Mouse (Mus musculus) neural tube, embryonic 12.5 days (tissue): ENCODE measurements at regions not wholly inside any gene's neighbourhood (a gene's known extent, or its start where the extent isn't known, plus 50 kb on each side); places are given as distances from the start of the nearest gene placed in this dataset.

ENCODE experiments used
- ATAC-seq: fragments of 200-750 bp; cut with Nextera tagmentation; 2 replicates; pipeline ENCODE4 v1.8.0; 2017; ENCODE audit warnings: low read depth, mild to moderate bottlenecking, moderate TSS enrichment, moderate library complexity; ENCODE audit not compliant: low FRiP score
- H3K27ac ChIP-seq: fragments of 300-500 bp; sonication (generic); 2 replicates; pipeline ENCODE4 v1.5.1; 2016
- H3K27me3 ChIP-seq: fragments of 300-500 bp; sonication (generic); replicated peaks from 2 replicates; pipeline ENCODE4 v1.6.1; 2016; ENCODE audit warnings: mild to moderate bottlenecking
- H3K36me3 ChIP-seq: fragments of 300-500 bp; sonication (generic); 2 replicates; pipeline ENCODE4 v1.6.1; 2016; ENCODE audit warnings: mild to moderate bottlenecking
- H3K4me1 ChIP-seq: fragments of 300-500 bp; sonication (generic); 2 replicates; pipeline ENCODE4 v1.6.1; 2016
- H3K4me2 ChIP-seq: fragments of 300-500 bp; sonication (generic); replicated peaks from 2 replicates; pipeline ENCODE4 v1.6.1; 2016; ENCODE audit warnings: mild to moderate bottlenecking
- H3K4me3 ChIP-seq: fragments of 300-500 bp; sonication (generic); 2 replicates; pipeline ENCODE4 v1.5.1; 2016
- H3K9ac ChIP-seq: fragments of 300-500 bp; sonication (generic); 2 replicates; pipeline ENCODE4 v1.6.1; 2016; ENCODE audit warnings: mild to moderate bottlenecking
- H3K9me3 ChIP-seq: fragments of 300-500 bp; sonication (generic); 2 replicates; pipeline ENCODE4 v1.6.1; 2016; ENCODE audit warnings: mild to moderate bottlenecking
- WGBS: fragments of 180-500 bp; shearing (Covaris S2); methylation state at CpG from one replicate; pipeline ENCODE4 v1.1.7; 2016; 5-methylcytosine and 5-hydroxymethylcytosine counted together

GRCm38 (mm10) chr17:4668511-4668910 is 325.6 kb upstream of the Arid1b start:
- Histone ChIP-seq H3K4me2 (no peak overlapping the region), H3K27me3 (no peaks in the 10 kb centered on the region), H3K9me3 (no peaks in the 10 kb centered on the region), H3K9ac (no peak overlapping the region), H3K4me3 (no peak overlapping the region), H3K27ac (no peak overlapping the region), H3K4me1 (no peaks in the 10 kb centered on the region), H3K36me3 (no peaks in the 10 kb centered on the region)
- ATAC-seq: no peak
- 81% methylated on average over 3 of the region's 3 CpGs for WGBS

GRCm38 (mm10) chr17:4673271-4673670 is 320.9 kb upstream of the Arid1b start:
- Histone ChIP-seq H3K27ac (no peak overlapping the region), H3K4me1 (no peaks in the 10 kb centered on the region), H3K4me3 (no peak overlapping the region), H3K27me3 (no peaks in the 10 kb centered on the region), H3K36me3 (no peaks in the 10 kb centered on the region), H3K9me3 (no peaks in the 10 kb centered on the region), H3K9ac (no peak overlapping the region), H3K4me2 (no peak overlapping the region)
- 72% methylated on average over 2 of the region's 2 CpGs for WGBS
- no peak for ATAC-seq

GRCm38 (mm10) chr17:4706421-4706820 is 287.7 kb upstream of the Arid1b start:
- WGBS: 88% methylated on average over 1 of the region's 1 CpGs
- Histone ChIP-seq H3K4me1 (no peaks in the 10 kb centered on the region), H3K9me3 (no peaks in the 10 kb centered on the region), H3K9ac (no peak overlapping the region), H3K27ac (no peak overlapping the region), H3K36me3 (no peaks in the 10 kb centered on the region), H3K4me3 (no peak overlapping the region), H3K27me3 (no peaks in the 10 kb centered on the region), H3K4me2 (no peak overlapping the region)
- ATAC-seq: no peak

GRCm38 (mm10) chr17:4721061-4721460 is 273.1 kb upstream of the Arid1b start:
- Histone ChIP-seq H3K27ac (no peak overlapping the region), H3K27me3 (no peaks in the 10 kb centered on the region), H3K4me2 (no peak overlapping the region), H3K9me3 (no peaks in the 10 kb centered on the region), H3K9ac (no peak overlapping the region), H3K4me1 (0 out of 2 replicates have a peak, but pooled peaks cover under 1% of the 10 kb centered on the region), H3K36me3 (no peaks in the 10 kb centered on the region), H3K4me3 (no peak overlapping the region)
- WGBS: 91% methylated on average over 4 of the region's 4 CpGs
- ATAC-seq: no peak

GRCm38 (mm10) chr17:4724031-4724430 is 270.1 kb upstream of the Arid1b start:
- WGBS: 73% methylated on average over 3 of the region's 3 CpGs
- no peak for ATAC-seq

GRCm38 (mm10) chr17:4726331-4726741 is 267.8 kb upstream of the Arid1b start:
- ATAC-seq: no peak
- Histone ChIP-seq H3K36me3 (no peaks in the 10 kb centered on the region), H3K4me1 (peaks cover 7% of the 10 kb centered on the region; the same call in 1 of the 2 replicates), H3K27me3 (no peaks in the 10 kb centered on the region), H3K4me3 (no peak overlapping the region), H3K27ac (no peak overlapping the region), H3K4me2 (no peak overlapping the region), H3K9me3 (no peaks in the 10 kb centered on the region), H3K9ac (no peak overlapping the region)
- 70% methylated on average over 12 of the region's 12 CpGs for WGBS

More at GRCm38 (mm10) chr17:4724031-4724430, 270.1 kb upstream of the Arid1b start:
- Histone ChIP-seq H3K9ac (no peak overlapping the region), H3K36me3 (no peaks in the 10 kb centered on the region), H3K4me2 (no peak overlapping the region), H3K4me1 (peaks cover 7% of the 10 kb centered on the region; the same call in 1 of the 2 replicates), H3K27ac (no peak overlapping the region), H3K27me3 (no peaks in the 10 kb centered on the region), H3K4me3 (no peak overlapping the region), H3K9me3 (no peaks in the 10 kb centered on the region)

GRCm38 (mm10) chr17:4734412-4734881 is 259.7 kb upstream of the Arid1b start:
- WGBS: 75% methylated on average over 5 of the region's 5 CpGs
- Histone ChIP-seq H3K27me3 (no peaks in the 10 kb centered on the region), H3K4me1 (peaks cover 6% of the 10 kb centered on the region; the same call in 1 of the 2 replicates), H3K9me3 (no peaks in the 10 kb centered on the region), H3K27ac (no peak overlapping the region), H3K9ac (no peak overlapping the region), H3K36me3 (no peaks in the 10 kb centered on the region), H3K4me2 (no peak overlapping the region), H3K4me3 (no peak overlapping the region)
- ATAC-seq: no peak

- H3K36me3 ChIP-seq: no peaks in the 10 kb centered on the region
- no peak overlapping the region for H3K27ac ChIP-seq
- H3K4me2 ChIP-seq: no peak overlapping the region
- H3K4me1 ChIP-seq: peaks cover 6% of the 10 kb centered on the region; the same call in 1 of the 2 replicates
- 61% methylated on average over 1 of the region's 1 CpGs for WGBS
- no peak overlapping the region for H3K4me3 ChIP-seq
- ATAC-seq: no peak
- H3K9me3 ChIP-seq: no peaks in the 10 kb centered on the region
- H3K9ac ChIP-seq: no peak overlapping the region
- H3K27me3 ChIP-seq: no peaks in the 10 kb centered on the region
Measured at GRCm38 (mm10) chr17:4735185-4735584, 258.9 kb upstream of the Arid1b start.

- Histone ChIP-seq H3K36me3 (no peaks in the 10 kb centered on the region), H3K27ac (no peak overlapping the region), H3K4me2 (no peak overlapping the region), H3K4me3 (no peak overlapping the region), H3K9me3 (no peaks in the 10 kb centered on the region), H3K9ac (no peak overlapping the region), H3K27me3 (no peaks in the 10 kb centered on the region), H3K4me1 (peaks cover 15% of the 10 kb centered on the region)
- 89% methylated on average over 3 of the region's 3 CpGs for WGBS
- no peak for ATAC-seq
Measured at GRCm38 (mm10) chr17:4736689-4737088, 257.4 kb upstream of the Arid1b start.

GRCm38 (mm10) chr17:4738717-4739485 is 255.2 kb upstream of the Arid1b start:
- Histone ChIP-seq H3K4me1 (peaks cover 15% of the 10 kb centered on the region), H3K4me3 (no peak overlapping the region), H3K4me2 (no peak overlapping the region), H3K36me3 (no peaks in the 10 kb centered on the region), H3K9ac (no peak overlapping the region), H3K27ac (no peak overlapping the region), H3K27me3 (no peaks in the 10 kb centered on the region), H3K9me3 (no peaks in the 10 kb centered on the region)
- WGBS: 5% methylated on average over 7 of the region's 7 CpGs
- ATAC-seq: no peak

GRCm38 (mm10) chr17:4740784-4741183 is 253.3 kb upstream of the Arid1b start:
- no peak overlapping the region for H3K9ac ChIP-seq
- ATAC-seq: 0 out of 2 replicates have a peak, but pooled peaks have one; percentile 44
- no peak overlapping the region for H3K4me2 ChIP-seq
- H3K9me3 ChIP-seq: no peaks in the 10 kb centered on the region
- H3K27ac ChIP-seq: no peak overlapping the region
- H3K27me3 ChIP-seq: no peaks in the 10 kb centered on the region
- WGBS: 22% methylated on average over 5 of the region's 5 CpGs
- H3K4me1 ChIP-seq: peaks cover 15% of the 10 kb centered on the region
- no peaks in the 10 kb centered on the region for H3K36me3 ChIP-seq
- H3K4me3 ChIP-seq: no peak overlapping the region

GRCm38 (mm10) chr17:4742314-4742713 is 251.8 kb upstream of the Arid1b start:
- no peak for ATAC-seq
- no peak overlapping the region for H3K4me3 ChIP-seq
- H3K9me3 ChIP-seq: no peaks in the 10 kb centered on the region

GRCm38 (mm10) chr17:4762956-4763355 is 231.2 kb upstream of the Arid1b start:
- no peak overlapping the region for H3K27ac ChIP-seq
- H3K27me3 ChIP-seq: no peaks in the 10 kb centered on the region
- no peak for ATAC-seq
- no peak overlapping the region for H3K9ac ChIP-seq
- no peak overlapping the region for H3K4me2 ChIP-seq
- H3K36me3 ChIP-seq: no peaks in the 10 kb centered on the region
- no peaks in the 10 kb centered on the region for H3K9me3 ChIP-seq
- no peak overlapping the region for H3K4me3 ChIP-seq
- WGBS: 95% methylated on average over 6 of the region's 6 CpGs
- H3K4me1 ChIP-seq: peaks cover 3% of the 10 kb centered on the region; the same call in 1 of the 2 replicates

More at GRCm38 (mm10) chr17:4742314-4742713, 251.8 kb upstream of the Arid1b start:
- WGBS: 90% methylated on average over 1 of the region's 1 CpGs
- Histone ChIP-seq H3K36me3 (no peaks in the 10 kb centered on the region), H3K27me3 (no peaks in the 10 kb centered on the region), H3K4me2 (no peak overlapping the region), H3K4me1 (peaks cover 15% of the 10 kb centered on the region), H3K9ac (no peak overlapping the region), H3K27ac (no peak overlapping the region)
